Mouse (Mus musculus) regulatory T cell (primary cell): ENCODE measurements at regions not wholly inside any gene's neighbourhood (a gene's known extent, or its start where the extent isn't known, plus 50 kb on each side); places are given as distances from the start of the nearest gene placed in this dataset.

Experiments
- in situ Hi-C: fragments of 300-600 bp; cut with MboI, MseI; formaldehyde crosslinking; loops from one replicate; pipeline ENCODE4 v1.15.1; 2025; ENCODE audit warnings: high pct_unique_total_duplicates

GRCm38 (mm10) chr15:6088498-6088897 lies 211.1 kb upstream of the Dab2 start:
- in situ Hi-C loops: loop anchor here (10.0 kb wide), 1 partner anchor 884 kb away; no protein-coding TSS in a partner anchor

- in situ Hi-C loops: loop anchor here (5.0 kb wide), 1 partner anchor 73 kb away; no protein-coding TSS in a partner anchor
Measured at GRCm38 (mm10) chr15:6129697-6130096, 169.9 kb upstream of the Dab2 start.

GRCm38 (mm10) chr15:6132216-6132615 lies 167.4 kb upstream of the Dab2 start:
- in situ Hi-C loops: no loop called here

GRCm38 (mm10) chr15:6145071-6145470 lies 154.5 kb upstream of the Dab2 start:
- in situ Hi-C loops: no loop called here

- in situ Hi-C loops: no loop called here
Measured at GRCm38 (mm10) chr15:6154706-6155105, 144.9 kb upstream of the Dab2 start.

- in situ Hi-C loops: no loop called here
Measured at GRCm38 (mm10) chr15:6180261-6180660, 119.3 kb upstream of the Dab2 start.

- in situ Hi-C loops: no loop called here
Measured at GRCm38 (mm10) chr15:6183627-6184026, 116.0 kb upstream of the Dab2 start.

- in situ Hi-C loops: no loop called here
Measured at GRCm38 (mm10) chr15:6191845-6192244, 107.7 kb upstream of the Dab2 start.

GRCm38 (mm10) chr15:6207239-6207638 lies 92.3 kb upstream of the Dab2 start:
- in situ Hi-C loops: loop anchor here (10.0 kb wide), 2 partner anchors 462 to 742 kb away; no protein-coding TSS in a partner anchor

GRCm38 (mm10) chr15:6209301-6209700 lies 90.3 kb upstream of the Dab2 start:
- in situ Hi-C loops: loop anchor here (10.0 kb wide), 2 partner anchors 464 to 744 kb away; no protein-coding TSS in a partner anchor

- in situ Hi-C loops: loop anchor here (10.0 kb wide), 1 partner anchor 1013 kb away; no protein-coding TSS in a partner anchor
Measured at GRCm38 (mm10) chr15:6218087-6218486, 81.5 kb upstream of the Dab2 start.

GRCm38 (mm10) chr15:6225227-6225626 lies 74.4 kb upstream of the Dab2 start:
- in situ Hi-C loops: loop anchor here (25.0 kb wide), 1 partner anchor 412 kb away; no protein-coding TSS in a partner anchor

- in situ Hi-C loops: loop anchor here (25.0 kb wide), 1 partner anchor 407 kb away; no protein-coding TSS in a partner anchor
Measured at GRCm38 (mm10) chr15:6230618-6231017, 69.0 kb upstream of the Dab2 start.

- in situ Hi-C loops: loop anchor here (25.0 kb wide), 1 partner anchor 406 kb away; no protein-coding TSS in a partner anchor
Measured at GRCm38 (mm10) chr15:6231308-6232103, 68.1 kb upstream of the Dab2 start.

GRCm38 (mm10) chr15:6233621-6234020 lies 66.0 kb upstream of the Dab2 start:
- in situ Hi-C loops: loop anchor here (25.0 kb wide), 1 partner anchor 404 kb away; no protein-coding TSS in a partner anchor

- in situ Hi-C loops: loop anchor here (5.0 to 25.0 kb wide), 2 partner anchors 211 to 401 kb away; partner anchors contain the start of gene C9
Measured at GRCm38 (mm10) chr15:6236583-6236982, 63.0 kb upstream of the Dab2 start.

- in situ Hi-C loops: loop anchor here (5.0 to 25.0 kb wide), 2 partner anchors 210 to 400 kb away; partner anchors contain the start of gene C9
Measured at GRCm38 (mm10) chr15:6237726-6238125, 61.9 kb upstream of the Dab2 start.

GRCm38 (mm10) chr15:6238133-6238532 lies 61.5 kb upstream of the Dab2 start:
- in situ Hi-C loops: loop anchor here (5.0 to 25.0 kb wide), 2 partner anchors 209 to 399 kb away; partner anchors contain the start of gene C9

GRCm38 (mm10) chr15:6238755-6239154 lies 60.8 kb upstream of the Dab2 start:
- in situ Hi-C loops: loop anchor here (5.0 to 25.0 kb wide), 2 partner anchors 209 to 399 kb away; partner anchors contain the start of gene C9

GRCm38 (mm10) chr15:6242132-6242531 lies 57.5 kb upstream of the Dab2 start:
- in situ Hi-C loops: loop anchor here (25.0 kb wide), 1 partner anchor 395 kb away; no protein-coding TSS in a partner anchor

GRCm38 (mm10) chr15:6244401-6244800 lies 55.2 kb upstream of the Dab2 start:
- in situ Hi-C loops: loop anchor here (25.0 kb wide), 1 partner anchor 393 kb away; no protein-coding TSS in a partner anchor
